Mouse (Mus musculus): ENCODE measurements around the gene Olfr466.

DNA sequence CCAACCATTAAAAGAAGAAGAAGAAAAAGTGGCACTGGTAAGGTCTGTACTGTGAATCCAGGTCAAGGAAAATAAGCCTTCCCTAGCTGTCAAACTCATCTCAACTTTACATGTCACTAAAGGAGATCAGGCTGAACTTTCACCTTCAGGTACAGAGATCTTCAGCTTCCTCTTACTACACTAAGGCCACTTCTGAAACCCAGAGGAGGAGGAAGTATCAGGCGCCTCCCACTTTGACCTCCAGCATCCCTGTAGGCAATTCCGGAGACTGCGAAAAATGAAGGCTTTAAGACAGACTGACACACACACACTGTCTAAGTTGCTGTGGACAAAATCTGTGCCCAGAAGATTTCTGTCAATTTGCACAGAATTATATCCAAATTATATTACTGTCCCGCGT lies 38.1 kb upstream of the Olfr466 start:
- no peak for TF ChIP-seq POLR2A (IDR thresholded peaks at IDR 0.05; ENCODE audit: insufficient read depth, low read depth, low read length)
- TF ChIP-seq CTCF (IDR thresholded peaks at IDR 0.05; ENCODE audit: insufficient read depth, low read depth, low read length): no peak
